Mouse (Mus musculus) heart, adult 11 months (tissue): ENCODE results near the gene Cerkl.

Source experiments
- DNase-seq: peaks from one replicate; pipeline ENCODE4 v3.0.0; 2022

Cerkl gene

DNA sequence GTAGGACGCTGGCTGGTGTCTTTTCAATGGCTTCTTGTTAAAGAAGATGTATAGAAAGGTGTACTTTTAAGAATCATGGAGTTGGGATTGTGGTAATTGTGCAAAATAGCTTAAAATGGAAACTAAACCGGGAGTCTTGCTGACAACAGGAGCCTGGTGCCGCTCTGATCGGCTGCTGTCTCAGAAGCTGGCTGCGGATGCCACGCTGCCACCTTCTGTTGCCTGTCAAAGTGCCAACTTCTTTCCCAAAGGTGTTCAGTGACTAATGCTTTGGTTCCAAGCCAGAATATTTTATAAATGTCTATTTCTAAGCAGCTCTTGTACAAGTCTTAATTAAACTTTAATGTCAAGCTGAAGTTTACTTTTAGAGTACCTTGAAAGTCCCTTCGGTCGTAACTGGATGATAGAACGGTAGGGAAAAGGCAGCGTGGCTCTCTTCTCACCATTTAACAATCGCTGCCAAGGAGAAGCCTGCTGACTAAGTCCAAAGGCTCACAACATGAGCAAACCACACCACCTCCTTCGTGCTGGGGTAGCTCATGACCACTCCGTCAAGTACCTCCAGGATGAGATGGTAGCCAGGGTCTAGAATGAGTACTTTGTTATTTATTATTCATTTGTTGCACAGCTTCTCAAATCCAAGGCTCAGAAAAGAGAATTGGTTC is 147.0 kb downstream of the Cerkl start:
- no peak for DNase-seq

DNA sequence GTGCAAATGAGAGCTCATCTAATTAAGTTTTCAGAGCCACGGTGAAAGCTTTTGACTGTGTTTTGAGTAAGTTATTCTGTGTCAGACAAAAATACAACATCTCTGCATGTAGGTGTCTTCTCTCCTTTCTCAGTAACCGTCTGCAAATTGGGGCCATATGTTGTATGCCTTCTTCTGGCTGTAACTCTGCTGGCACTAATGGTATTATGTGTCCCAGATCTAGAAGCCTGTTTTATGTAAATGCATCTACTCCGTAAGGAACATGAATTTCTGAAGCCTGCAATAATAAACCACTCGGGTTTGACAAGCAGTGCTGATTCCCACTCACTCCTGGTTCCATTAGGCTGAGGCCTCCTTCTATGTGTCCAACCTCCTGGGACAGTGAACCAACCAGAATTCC is 149.0 kb downstream of the Cerkl start:
- no peak for DNase-seq

DNA sequence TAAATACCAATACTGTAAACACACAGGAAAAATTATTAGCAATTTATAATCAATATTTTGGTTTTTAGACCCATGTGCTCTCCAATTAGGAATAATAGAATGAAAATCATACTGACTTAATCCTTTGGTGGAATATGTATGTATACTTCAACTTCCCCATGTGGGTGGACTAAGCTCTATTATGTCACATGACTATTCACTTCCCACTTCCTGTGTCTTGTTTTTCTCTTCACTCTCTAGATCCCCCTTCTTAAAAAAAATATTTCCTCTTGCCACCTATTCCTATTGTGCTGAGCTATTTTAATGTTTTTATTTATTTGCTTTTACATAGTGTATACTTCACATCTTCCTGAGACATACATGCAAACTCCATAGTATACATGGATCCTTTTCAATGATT is 154.2 kb downstream of the Cerkl start:
- DNase-seq = no peak

DNA sequence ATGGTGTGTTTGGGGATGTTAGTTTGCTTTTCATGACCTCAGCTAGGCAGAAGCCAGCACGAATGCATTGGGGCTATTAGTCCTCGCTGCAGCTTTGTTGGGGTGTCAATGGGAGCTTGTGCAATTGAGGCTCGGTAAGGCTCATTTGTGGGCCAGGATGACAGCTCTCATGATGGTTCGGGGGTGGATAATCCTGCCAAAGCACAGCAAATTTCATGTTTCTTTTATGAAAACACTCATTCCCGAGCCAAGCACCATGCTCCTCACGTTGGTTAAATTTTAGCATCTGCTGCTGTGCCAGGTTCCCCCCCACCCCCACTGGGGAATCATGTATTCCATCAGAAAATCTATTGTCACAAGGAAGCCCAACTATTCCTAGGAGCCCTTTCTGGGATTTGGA is 164.2 kb downstream of the Cerkl start:
- no peak for DNase-seq

DNA sequence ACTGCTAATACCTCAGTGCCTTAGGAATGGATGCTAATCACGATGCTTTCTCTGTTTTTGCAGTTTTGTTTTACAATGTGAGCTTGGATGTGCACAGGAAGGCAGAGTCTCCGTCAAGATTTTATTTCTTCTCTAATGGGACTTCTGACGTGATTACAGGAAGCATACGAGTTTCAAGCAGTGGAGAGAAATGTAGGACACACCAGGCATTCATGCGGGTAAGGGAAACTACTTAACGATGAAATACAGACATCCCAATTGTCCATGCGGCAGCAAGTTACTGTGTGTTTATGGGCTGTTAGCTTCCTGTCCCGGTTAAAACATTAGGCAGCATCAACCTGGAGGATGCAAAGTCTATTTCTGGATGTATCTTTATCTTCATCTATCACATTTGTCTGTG is 164.7 kb downstream of the Cerkl start:
- DNase-seq = no peak

GRCm38 (mm10) chr2:79290149-79290548 is 166.4 kb downstream of the Cerkl start:
- no peak for DNase-seq

DNA sequence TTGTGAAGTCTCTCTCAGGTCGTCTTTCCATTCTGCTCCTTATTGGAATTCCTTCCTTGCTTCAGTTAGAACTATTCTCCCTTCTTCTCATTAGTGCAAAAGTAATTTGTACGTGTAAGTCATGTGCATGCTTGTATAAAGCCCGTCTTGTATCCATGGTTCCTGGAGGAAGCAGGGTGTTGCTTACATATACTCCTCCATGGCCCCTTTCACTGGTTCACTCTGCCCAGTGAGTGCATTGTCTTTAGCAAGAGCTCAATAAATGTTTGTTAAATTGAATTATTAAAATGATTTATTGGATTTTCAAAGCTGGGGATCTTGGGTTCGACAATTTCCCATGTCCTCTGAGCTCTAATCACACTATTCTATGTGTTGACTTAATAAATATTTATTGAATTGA is 172.4 kb downstream of the Cerkl start:
- no peak for DNase-seq
